Mouse (Mus musculus) gastrocnemius, postnatal 36 days (tissue): ENCODE data around the gene Flywch1. TPM values are rescaled to one million over a fixed set of nuclear protein-coding genes. Genes with fewer than 3 reads are reported as not detected.
"Not testable (repeated sequence)": the region's sequence is repeated elsewhere in the genome, so short reads cannot be mapped to it uniquely, and the experiment has no call there.

Experiments
- DNase-seq, 2 experiments: peaks; one replicate each; pipeline ENCODE4 v3.0.0; 2022
- intact Hi-C: fragments of 180-260 bp; cut with DNase I; formaldehyde crosslinking; loops from one replicate; pipeline ENCODE4 v1.15.1; 2025
- total RNA-seq, 2 experiments: library from RNA; stranded (reverse); gene quantifications; 2 replicates each; pipeline ENCODE4 v1.2.3; 2021

Gene Flywch1
- total RNA-seq, 2 experiments from 2014 or later = 34.3 to 38.0 TPM

DNA sequence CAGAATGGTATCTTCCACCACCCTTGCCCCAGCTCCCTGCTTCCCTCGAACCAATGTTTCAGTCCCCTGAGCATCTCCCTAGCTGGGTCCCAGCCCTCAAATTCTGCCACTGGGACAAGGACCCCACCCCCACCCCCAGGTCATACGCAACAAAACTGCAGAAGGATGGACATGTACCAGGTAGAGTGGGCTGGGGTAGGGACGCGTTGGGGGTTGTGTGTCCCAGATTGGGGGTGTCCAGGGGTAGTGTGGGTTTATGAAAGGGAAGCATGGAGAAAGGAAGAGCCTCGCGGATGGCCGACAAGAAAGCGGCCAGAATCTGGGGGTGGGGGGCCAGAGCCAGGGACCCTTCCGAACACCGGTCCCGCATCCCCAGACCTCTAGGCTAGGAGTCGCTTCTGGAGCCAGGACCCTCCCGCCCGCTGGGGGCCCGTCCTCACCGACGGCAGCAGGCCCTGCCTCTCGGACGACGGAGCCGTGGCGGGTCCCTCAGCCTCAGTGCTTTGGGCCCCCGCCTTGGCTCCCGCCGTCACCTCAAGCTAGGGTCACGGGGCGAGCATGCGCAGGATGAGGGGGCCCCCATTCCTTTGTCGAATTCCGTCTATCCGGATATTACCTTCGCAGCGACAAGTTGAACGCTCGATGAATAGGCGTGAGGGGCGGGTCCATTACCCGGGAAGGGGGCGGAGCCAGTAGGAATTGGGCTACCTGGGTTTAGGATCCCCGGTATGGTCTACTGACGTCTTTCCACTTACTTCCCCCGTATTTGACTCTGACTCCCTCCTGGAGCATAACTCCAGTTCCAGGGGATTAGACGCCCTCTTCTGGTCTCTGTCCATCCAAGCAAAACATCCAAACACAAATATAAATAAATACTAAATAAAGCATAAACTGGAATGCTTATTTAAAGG lies 14.4 kb upstream of the Flywch1 start, which contains the start of gene Flywch2:
Flywch2 (minus strand) TSS at position 521 of the 911 bp plus-strand sequence.
- DNase-seq = peak; percentile 34 to 39
- intact Hi-C loops = no loop called here

DNA sequence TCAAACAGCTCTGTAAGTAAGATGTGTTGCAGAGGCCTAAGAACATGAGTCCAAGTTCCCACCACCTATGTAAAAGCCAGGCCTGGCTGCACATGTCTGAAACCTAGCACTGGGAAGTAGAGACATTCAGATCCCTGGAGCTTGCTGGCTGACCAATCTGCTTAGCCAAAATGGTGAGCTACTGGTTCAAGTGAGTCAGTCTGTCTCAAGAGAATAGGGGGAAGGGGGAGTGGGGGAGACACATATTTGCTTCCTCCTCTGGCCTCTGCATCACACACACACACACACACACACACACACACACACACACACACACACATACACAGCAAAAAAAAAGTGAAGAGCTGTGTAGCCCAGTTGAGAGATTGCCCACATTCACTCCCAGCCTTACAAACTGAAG lies 11.9 kb upstream of the Flywch1 start:
- intact Hi-C loops = no loop called here
- no peak for DNase-seq

DNA sequence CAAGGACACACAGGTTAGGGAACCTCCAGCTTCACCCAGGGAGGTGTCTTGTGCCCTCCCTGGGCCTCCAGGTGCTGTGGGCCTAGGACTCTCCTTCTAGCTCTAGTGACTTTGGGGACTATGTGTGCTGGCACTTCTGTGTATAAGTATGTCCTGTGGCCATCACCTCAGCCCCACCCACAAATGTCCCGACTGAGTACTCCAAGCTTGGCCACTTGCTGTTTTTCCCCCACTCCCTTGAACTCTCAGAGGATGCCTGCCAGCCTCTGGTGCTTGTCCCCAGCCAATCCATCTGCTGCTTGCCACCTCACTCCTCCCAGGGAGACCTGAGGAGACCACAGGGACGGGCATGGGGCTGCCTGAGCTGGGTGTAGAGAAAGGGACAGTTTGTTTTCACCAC lies 7.0 kb upstream of the Flywch1 start:
- intact Hi-C loops = no loop called here
- DNase-seq = no peak

DNA sequence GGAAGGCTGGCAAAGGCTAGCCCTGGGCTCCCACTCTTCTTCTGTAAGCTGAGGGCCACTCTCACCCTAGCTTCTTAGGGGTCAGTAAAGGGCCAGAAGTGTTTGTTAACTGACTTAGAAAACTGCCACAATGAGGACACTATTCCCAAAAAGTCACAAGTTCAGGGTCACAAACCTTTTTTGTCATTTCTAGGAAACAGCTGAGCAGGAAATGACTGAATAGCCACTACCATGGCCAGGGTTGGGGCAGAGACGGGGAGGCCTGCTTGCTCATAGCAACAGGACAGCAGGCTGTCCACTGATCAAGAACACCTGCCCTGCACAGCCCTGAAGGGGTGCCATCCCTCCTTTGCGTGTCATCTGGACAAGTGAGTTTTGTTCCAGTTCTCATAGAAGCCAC lies 5.7 kb upstream of the Flywch1 start:
- intact Hi-C loops = no loop called here
- no peak for DNase-seq

DNA sequence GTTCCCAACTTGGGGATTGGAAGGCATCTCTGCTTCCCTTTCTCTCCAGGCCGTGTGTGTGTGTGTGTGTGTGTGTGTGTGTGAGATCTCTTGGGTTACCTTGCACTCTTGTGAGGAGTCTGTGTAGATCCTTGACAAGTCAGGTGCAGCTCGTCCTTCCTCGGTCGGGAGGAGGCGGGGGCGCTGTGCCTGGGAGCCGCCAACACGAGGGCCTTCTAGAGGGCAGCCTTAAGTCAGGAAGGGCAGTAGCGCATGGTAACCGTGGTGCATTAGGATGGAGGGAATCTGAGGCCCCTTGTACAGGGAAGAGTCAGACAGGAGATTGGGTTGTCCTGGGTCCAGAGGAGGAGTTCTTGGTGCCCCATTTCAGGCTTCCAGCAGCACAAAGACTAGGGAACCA lies 4.8 kb upstream of the Flywch1 start:
- DNase-seq = no peak
- intact Hi-C loops = no loop called here

DNA sequence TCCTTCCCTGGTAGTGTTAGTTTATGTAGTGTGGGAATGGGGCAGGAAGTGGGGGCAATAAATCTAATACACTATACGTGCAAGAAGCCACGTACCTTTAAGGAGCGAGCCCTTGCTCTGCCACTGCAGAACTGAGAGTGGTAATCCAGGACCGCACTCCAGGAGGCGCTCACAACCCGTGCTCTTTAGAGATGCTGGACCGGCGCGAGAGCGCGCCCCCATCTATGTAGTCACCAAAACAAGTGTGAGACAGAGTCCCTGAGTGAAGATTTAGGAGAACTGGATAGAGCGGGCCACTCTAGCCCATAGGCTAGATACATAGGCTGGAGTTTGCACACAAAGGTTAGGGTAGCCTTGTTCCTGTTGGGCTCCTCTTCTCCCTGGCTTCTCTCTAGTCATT lies 2.7 kb upstream of the Flywch1 start:
- peak; percentile 71 to 79 for DNase-seq
- intact Hi-C loops = loop anchor here (2.0 to 5.0 kb wide), 2 partner anchors 69 to 188 kb away; partner anchors contain the start of gene Prss32

DNA sequence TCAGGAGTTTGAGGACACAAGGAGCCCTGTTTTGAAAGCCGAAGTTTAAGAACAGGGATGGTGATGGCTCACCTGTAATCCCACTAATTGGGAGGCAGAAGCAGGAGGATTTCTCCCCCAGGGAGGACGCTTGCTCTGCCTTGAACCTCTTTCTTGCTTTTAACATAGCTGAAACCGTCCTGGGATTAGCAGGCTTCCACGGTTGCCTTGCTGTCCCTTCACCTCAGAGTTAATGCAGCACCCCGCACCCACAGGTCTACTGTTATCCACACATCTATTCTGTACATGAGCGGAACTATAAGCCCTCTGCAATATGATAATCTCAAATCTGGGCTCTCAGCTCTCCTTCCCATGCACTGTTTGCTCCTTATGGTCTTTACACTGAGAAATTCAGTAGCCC lies 2.3 kb upstream of the Flywch1 start:
- intact Hi-C loops = loop anchor here (2.0 to 5.0 kb wide), 2 partner anchors 69 to 189 kb away; partner anchors contain the start of gene Prss32
- DNase-seq = no peak

DNA sequence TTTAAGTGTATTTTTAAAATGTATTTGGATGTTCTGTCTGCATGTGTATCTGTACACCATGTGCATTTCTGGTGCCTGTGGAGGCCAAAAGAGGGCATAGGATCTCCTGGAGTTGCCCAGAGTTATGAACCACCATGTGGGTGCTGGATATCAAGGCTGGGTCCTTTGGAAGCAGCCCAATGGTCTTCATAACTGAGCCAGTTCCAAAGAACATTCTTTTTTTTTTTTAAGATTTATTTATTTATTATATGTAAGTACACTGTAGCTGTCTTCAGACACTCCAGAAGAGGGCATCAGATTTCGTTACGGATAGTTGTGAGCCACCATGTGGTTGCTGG lies 786 bp upstream of the Flywch1 start:
- not testable (repeated sequence) for DNase-seq
- intact Hi-C loops = loop anchor here (5.0 kb wide), 1 partner anchor 190 kb away; no protein-coding TSS in a partner anchor

DNA sequence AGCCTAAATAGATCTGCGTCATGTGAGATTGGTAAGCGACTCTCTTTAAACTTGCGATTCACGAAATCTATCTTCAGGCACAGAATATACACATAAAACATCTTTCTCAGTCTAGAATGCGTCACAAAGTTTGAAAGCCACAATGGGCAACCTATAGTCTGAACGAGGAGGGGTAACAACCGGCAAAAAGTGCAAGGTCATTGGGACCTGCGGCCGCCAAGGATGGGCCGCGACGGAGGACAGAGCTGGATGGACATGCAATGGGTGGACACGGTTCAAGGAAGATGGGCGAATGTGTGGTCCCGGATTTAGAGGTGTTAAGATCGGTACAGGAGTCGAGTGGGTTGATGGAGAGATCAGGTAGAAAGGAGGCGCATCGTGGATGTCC lies 512 bp downstream of the Flywch1 start:
- intact Hi-C loops = loop anchor here (5.0 kb wide), 1 partner anchor 191 kb away; no protein-coding TSS in a partner anchor
- DNase-seq = no peak

DNA sequence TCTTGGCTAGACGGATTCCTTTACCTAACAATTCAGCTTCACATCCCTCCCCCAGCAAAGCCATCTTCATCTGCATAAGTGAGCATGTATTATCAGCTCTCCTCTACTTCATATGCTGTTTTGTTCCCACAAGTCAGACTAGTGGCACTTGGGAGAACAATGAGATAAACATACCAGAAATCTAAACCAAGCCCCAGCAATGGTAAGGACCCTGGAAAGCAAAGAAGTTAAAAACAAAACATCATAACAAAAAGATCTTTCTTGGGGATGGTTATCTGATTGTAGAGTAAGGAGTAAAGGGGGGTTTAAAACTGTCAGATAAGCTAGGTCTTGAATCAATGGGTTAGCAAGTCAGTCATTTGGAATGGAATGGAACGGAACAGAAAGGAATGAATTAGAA lies 909 bp downstream of the Flywch1 start:
- intact Hi-C loops = loop anchor here (5.0 kb wide), 1 partner anchor 192 kb away; no protein-coding TSS in a partner anchor
- DNase-seq = no peak

DNA sequence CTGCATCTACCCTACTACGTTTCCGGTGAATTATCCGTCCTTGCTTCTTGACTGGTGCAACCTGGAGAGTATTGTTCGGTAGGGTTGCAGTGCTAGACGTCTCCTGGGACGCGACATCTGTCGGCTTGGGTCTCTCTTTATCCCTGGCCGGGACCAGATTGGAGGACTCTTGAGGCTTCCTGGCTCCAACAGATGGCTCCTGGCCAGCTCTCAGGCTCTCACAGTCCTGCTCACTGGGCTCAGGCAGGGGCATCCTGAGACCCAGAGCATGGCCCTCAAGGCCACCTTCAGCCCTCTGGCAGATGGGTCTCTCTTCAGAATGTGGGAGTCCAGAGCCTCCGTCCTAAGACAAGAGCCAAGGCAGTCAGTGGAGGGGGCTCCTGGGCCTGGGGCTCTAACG lies 8.4 kb downstream of the Flywch1 start:
- no peak for DNase-seq
- intact Hi-C loops = no loop called here

DNA sequence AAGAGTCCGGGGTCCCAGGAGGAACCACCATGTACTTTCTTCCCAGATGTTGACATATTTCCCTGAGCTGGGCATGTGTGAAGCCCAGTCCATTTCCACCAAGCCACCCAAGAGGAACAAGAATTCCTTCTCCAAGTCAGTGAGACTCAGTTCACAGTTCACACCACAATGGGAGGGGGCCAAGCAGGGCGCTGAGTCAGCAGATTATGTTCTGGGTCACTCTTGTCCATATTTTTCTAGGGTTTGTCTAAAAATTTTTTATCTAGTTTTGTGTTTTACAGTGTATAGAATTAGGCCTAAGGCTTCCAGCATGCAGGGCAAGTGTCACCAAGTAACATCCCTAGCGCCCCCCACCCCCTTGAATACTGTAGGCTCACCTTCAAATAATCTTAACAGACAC lies 10.2 kb downstream of the Flywch1 start:
- no peak for DNase-seq
- intact Hi-C loops = no loop called here

DNA sequence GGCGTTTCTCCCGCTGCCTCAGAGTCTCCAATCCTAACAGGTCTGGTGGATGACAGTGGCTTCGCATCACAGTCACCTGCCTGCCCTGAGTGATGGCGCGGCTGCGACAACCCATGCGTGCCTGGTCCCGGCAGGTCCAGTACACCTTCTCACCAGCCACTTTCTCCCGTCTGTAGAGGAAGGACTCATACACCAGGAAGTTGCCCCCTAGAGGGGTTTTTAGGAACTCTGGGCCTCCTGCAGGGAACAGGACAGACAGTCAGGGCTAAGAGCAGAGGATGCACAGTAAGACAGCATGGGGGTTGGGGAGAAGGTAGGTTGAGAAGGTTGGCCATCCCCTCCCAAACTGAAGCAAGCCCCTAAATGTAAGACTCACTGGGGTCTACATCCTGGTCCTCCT lies 11.2 kb downstream of the Flywch1 start:
- intact Hi-C loops = no loop called here
- DNase-seq = no peak

DNA sequence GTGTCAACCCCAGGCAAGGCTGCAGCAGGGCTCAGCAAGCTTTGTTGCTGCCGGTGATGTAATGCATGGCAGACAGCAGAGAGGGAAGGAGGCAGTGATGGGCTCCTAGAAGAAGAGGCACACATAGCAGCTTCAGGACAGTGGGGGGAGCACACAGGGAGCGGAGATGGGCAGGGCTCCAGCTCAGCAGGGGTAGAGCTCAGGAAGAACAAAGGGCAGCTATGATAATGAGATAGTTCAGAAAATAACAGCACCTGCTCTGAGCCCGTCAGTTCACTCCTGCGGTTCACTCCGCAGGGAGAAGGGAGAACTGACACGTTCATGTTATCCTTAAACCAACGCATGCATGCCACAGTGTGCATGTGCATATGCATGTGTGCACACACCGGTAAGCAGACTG lies 12.6 kb downstream of the Flywch1 start:
- no peak for DNase-seq
- intact Hi-C loops = no loop called here

DNA sequence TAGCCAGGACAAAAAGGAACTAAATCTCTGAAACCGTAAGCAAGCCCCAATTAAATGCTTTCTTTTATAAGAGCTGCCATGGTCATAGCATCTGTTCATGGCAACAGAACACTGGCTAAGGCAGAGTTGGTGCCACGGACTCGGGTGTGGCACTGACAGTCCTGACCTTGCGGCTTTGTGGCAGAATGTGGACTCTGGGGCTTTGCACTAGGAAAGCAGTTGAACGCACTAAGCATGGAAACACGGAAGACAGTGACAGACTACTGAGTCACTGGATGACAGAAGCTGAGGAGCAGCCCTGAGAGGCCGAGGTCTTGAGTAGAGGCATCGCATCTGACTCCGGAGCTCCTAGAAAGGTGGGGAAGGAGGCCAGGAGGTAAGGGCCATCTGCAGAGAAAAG lies 13.8 kb downstream of the Flywch1 start:
- no peak for DNase-seq

DNA sequence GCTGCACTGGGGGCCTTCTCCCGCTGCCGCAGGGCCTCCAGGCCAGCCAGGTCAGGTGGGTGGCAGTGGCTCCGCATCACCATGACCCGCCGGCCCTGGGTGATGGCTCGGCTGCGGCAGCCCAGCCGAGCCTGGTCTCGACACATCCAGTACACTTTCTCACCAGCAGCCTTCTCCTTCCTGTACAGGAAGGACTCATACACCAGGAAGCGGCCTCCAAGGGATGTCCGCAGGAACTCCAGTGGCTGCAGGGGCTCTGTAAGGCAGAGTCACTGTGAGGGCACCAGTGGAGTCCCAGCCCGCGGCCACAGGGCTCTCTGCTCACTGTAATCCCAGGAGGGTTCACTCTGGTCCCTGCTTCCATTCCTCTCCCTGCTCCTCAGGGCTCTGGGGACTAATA lies 15.7 kb downstream of the Flywch1 start:
- intact Hi-C loops = no loop called here
- no peak for DNase-seq

More for the DNA sequence above, 13.8 kb downstream of the Flywch1 start:
- intact Hi-C loops = no loop called here

DNA sequence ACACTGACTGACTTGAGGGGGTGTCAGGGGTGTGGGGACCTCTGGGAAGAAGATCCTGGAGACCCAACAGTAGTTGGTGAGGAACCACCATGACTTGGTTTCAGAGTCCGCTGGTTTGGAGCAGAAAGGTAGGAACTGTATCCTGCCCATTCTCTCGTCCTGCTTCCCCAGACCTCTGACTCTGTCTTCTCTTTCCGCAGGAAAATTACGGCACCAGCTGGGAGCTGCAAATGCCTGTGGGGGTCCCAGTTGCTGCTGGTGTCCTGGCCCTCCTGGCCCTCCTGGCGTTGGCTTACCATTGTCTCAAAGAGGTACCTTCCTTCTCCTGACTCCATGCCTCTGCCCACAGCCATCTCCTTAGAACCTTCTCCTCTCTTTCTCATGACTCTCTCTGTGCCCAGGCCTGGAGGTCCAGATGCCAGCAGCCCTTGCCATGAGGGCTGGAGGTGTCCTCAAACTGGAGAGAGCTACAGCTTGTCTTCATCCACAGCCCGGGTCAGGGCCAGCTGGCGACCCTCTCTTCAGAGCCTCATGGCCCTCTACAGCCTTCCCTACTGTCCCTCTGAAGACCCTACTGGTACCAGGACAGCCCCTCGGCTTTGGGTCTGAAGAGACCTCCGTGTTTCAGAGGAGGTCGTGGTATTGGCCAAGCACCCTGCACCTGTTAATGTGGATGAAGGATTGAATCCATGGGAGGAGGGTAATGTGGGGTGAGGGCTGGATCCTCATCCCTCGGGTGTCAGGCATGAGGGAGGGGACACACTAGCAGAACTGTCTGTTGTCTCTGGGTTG lies 21.8 kb downstream of the Flywch1 start:
- no peak for DNase-seq
- intact Hi-C loops = no loop called here

DNA sequence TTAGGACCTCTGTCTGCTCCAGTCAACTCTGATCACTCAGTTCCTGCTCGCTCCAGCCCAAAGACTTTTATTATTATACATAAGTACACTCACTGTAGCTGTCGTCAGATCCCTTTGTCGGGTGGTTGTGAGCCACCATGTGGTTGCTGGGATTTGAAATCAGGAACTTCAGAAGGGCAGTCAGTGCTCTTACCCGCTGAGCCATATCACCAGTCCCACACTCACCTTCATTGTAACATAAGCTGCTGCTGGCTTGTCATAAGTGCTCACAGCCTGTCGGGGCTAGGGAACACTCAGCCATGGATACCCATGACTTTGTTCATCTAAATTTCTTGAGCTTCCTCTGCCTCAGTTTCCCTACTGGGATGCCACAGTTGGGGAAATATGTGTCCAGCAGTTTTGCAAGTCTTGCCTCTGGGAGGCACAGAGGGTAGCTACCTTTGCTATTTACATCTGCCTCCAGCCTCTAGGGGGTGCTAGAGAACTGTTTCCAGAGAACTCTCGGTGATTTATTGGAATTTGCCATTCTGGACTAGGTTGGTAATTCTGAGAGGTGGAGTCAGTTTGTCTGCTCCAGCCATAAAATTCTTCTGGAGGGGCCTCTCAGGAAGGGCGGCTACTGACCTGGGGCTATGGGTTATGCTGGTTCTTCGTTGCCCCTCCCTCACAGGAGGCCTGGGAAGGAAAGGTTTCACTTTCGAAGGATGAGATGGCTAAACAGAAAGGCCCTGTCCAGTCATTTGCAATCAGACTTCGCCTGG lies 22.6 kb downstream of the Flywch1 start:
- peak; percentile 36 to 69 for DNase-seq
- intact Hi-C loops = no loop called here

DNA sequence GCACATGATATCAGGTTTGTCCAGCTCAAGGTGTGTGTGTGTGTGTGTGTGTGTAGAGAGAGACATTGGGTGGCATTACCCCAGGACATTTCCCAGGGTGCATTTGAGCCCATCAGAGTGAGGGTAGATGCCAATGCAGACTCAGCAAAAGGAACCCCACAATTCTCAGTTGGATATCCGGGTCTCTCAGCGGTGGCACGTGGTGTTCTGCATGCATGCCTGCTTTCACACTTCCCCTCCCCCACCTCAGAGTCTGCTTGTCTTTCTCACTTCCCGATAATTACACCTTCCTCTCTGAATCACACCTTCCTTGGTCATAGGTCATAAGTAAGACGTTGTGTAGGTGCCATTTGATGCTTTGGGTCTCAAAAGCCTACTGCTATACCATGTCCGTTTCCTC lies 23.4 kb downstream of the Flywch1 start:
- intact Hi-C loops = no loop called here
- DNase-seq = no peak

DNA sequence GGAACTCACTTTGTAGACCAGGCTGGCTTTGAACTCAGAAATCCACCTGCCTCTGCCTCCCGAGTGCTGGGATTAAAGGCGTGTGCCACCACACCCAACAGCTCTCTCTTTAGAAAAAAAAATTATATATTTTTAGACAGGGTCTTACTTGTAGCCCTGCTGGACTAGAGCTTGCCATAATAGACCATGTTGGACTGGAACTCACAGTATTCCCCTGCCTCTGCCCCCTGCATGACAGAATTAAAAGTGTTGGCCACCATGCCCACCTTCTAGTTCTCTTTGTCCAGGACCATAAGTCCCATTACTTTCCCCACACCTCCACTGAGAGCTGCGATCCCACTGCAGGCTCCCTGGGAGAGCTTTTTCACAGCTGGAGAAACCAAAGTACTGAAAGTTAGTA lies 23.9 kb downstream of the Flywch1 start:
- no peak for DNase-seq

DNA sequence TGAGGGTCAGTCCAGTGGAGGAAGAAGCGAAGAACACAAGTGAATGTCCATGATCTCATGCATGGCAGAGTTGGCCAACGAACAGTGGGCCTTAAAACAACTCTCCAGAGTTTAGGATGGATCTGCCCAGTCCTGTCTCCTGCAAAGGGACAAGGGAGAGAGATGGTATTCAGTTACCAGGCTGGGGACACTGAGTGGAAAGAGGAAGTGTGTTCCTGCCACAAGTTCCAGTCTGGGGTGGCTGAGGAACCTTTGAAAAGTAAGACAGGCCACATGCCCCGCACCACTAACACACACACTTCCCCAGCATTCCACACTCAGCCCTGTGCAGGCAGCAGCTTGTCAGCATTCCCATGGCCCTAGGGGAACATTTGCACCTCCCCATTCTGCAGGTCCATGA lies 24.6 kb downstream of the Flywch1 start:
- intact Hi-C loops = no loop called here
- DNase-seq = no peak

More for the DNA sequence above, 23.9 kb downstream of the Flywch1 start:
- intact Hi-C loops = no loop called here
